8 mouse cellular contexts compared by ENCODE assay signal in genomic region chr4:126256131-126256791, GRCm38 (mm10). TPM values are rescaled to one million over a fixed set of nuclear protein-coding genes. Genes with fewer than 3 reads are reported as not detected.
A peak's percentile ranks its signal among the peaks of the same experiment; 100 is the strongest.
DNase-seq lines count a peak whose midpoint lies in the region; ATAC-seq lines count a peak whose summit lies in the region.

Gene Map7d1 (minus strand): TSS chr4:126256343.

- WGBS in hindbrain, embryonic 13.5 days, result under 1% methylated on average over 59 of the region's 59 CpGs

- ATAC-seq in hindbrain, embryonic 13.5 days (ENCODE audit: low FRiP score), result peak; percentile 85

- H3K4me1 ChIP-seq in hindbrain, embryonic 13.5 days (replicated peaks), result peaks cover 71% of the 10 kb centered on the region

- DNase-seq in NIH3T3 (ENCODE audit: low read depth), result peak; percentile 95
- peak; percentile 91 to 93 for DNase-seq in cerebellum, postnatal 14 days
- DNase-seq in frontal cortex, postnatal 25 days (ENCODE audit: low spot score in 2 of 2), result peak; percentile 78 to 84
- peak; percentile 85 to 95 for DNase-seq in layer of hippocampus, postnatal 25 days (ENCODE audit: extremely low spot score in 1 of 2, low spot score in 1 of 2)
- peak; percentile 85 for DNase-seq in lung, postnatal 25 days (ENCODE audit: low spot score)
- peak; percentile 78 for DNase-seq in retina, adult 2 months (ENCODE audit: low read depth, low spot score)
- peak; percentile 88 for DNase-seq in thymus, postnatal 25 days

- no peaks in the 10 kb centered on the region for H3K9me3 ChIP-seq in hindbrain, embryonic 13.5 days

- H3K27ac ChIP-seq in hindbrain, embryonic 13.5 days, result peak within 1 kb of the TSS; percentile 95

- H3K9ac ChIP-seq in hindbrain, embryonic 13.5 days, result peak within 1 kb of the TSS; percentile 100

- H3K4me2 ChIP-seq in hindbrain, embryonic 13.5 days, result peak within 1 kb of the TSS; percentile 99

- no peaks in the 10 kb centered on the region for H3K36me3 ChIP-seq in hindbrain, embryonic 13.5 days

- H3K27me3 ChIP-seq in hindbrain, embryonic 13.5 days, result no peaks in the 10 kb centered on the region

- peak within 1 kb of the TSS; percentile 100 for H3K4me3 ChIP-seq in hindbrain, embryonic 13.5 days

RNA-seq across cellular contexts. Expression of gene Map7d1, which starts in this region (rescaled TPM):
- 79.5 and 81.8 TPM in 2 replicates for polyA plus RNA-seq in hindbrain, embryonic 13.5 days (2015; fragmentation: Nextera tagmentation; extraction: Ambion mirVana)
- 100 to 1,000 TPM; 242 to 265 TPM for total RNA-seq in layer of hippocampus, postnatal 25 days (2021)

Comparison
In these comparisons a context has a peak if more than half of its experiments do, and no peak if none do; other contexts are left out.
1. Peak in every context shown above with its lines: DNase-seq, ATAC-seq, H3K4me3 ChIP-seq and H3K27ac ChIP-seq.